Mouse (Mus musculus) midbrain, embryonic 13.5 days (tissue): Measurements from ENCODE around the gene Hist1h1d. TPM values are rescaled to one million over a fixed set of nuclear protein-coding genes. Genes with fewer than 3 reads are reported as not detected.
A peak's percentile ranks its signal among the peaks of the same experiment; 100 is the strongest.
"Not testable (repeated sequence)": the region's sequence is repeated elsewhere in the genome, so short reads cannot be mapped to it uniquely, and the experiment has no call there.

Experiments used
- ATAC-seq: fragments of 200-750 bp; cut with Nextera tagmentation; 2 replicates; pipeline ENCODE4 v1.8.0; 2017; ENCODE audit warnings: mild to moderate bottlenecking, moderate TSS enrichment, moderate library complexity
- H3K27ac ChIP-seq: fragments of 300-500 bp; sonication (generic); 2 replicates; pipeline ENCODE4 v1.5.1; 2015; ENCODE audit warnings: inconsistent platforms, mild to moderate bottlenecking, moderate library complexity
- H3K27me3 ChIP-seq: fragments of 300-500 bp; sonication (generic); 2 replicates; pipeline ENCODE4 v1.6.1; 2015; ENCODE audit warnings: mild to moderate bottlenecking, inconsistent platforms
- H3K36me3 ChIP-seq: fragments of 300-500 bp; sonication (generic); 2 replicates; pipeline ENCODE4 v1.6.1; 2015; ENCODE audit warnings: mild to moderate bottlenecking, inconsistent platforms
- H3K4me1 ChIP-seq: fragments of 300-500 bp; sonication (generic); replicated peaks from 2 replicates; pipeline ENCODE4 v1.6.1; 2015; ENCODE audit warnings: inconsistent platforms
- H3K4me2 ChIP-seq: fragments of 300-500 bp; sonication (generic); replicated peaks from 2 replicates; pipeline ENCODE4 v1.6.1; 2015; ENCODE audit warnings: moderate library complexity, mild to moderate bottlenecking, inconsistent platforms
- H3K4me3 ChIP-seq: fragments of 300-500 bp; sonication (generic); replicated peaks from 2 replicates; pipeline ENCODE4 v1.5.1; 2015; ENCODE audit warnings: mild to moderate bottlenecking, inconsistent platforms
- H3K9ac ChIP-seq: fragments of 300-500 bp; sonication (generic); replicated peaks from 2 replicates; pipeline ENCODE4 v1.6.1; 2015; ENCODE audit warnings: mild to moderate bottlenecking, inconsistent platforms
- H3K9me3 ChIP-seq: fragments of 300-500 bp; sonication (generic); 2 replicates; pipeline ENCODE4 v1.6.1; 2016; ENCODE audit warnings: mild to moderate bottlenecking, inconsistent platforms
- WGBS: fragments of 180-500 bp; shearing (Covaris S2); methylation state at CpG from one replicate; pipeline ENCODE4 v1.1.7; 2015; 5-methylcytosine and 5-hydroxymethylcytosine counted together
- polyA plus RNA-seq: library from polyadenylated mRNA; unstranded; fragments of >200 nt; fragmentation: Nextera tagmentation; extraction: Ambion mirVana; gene quantifications from 2 replicates; pipeline ENCODE4 v1.2.1, GENCODE M21; 2015

Gene Hist1h1d
- polyA plus RNA-seq, 1 experiment from 2014 or later = 0.23 TPM

DNA sequence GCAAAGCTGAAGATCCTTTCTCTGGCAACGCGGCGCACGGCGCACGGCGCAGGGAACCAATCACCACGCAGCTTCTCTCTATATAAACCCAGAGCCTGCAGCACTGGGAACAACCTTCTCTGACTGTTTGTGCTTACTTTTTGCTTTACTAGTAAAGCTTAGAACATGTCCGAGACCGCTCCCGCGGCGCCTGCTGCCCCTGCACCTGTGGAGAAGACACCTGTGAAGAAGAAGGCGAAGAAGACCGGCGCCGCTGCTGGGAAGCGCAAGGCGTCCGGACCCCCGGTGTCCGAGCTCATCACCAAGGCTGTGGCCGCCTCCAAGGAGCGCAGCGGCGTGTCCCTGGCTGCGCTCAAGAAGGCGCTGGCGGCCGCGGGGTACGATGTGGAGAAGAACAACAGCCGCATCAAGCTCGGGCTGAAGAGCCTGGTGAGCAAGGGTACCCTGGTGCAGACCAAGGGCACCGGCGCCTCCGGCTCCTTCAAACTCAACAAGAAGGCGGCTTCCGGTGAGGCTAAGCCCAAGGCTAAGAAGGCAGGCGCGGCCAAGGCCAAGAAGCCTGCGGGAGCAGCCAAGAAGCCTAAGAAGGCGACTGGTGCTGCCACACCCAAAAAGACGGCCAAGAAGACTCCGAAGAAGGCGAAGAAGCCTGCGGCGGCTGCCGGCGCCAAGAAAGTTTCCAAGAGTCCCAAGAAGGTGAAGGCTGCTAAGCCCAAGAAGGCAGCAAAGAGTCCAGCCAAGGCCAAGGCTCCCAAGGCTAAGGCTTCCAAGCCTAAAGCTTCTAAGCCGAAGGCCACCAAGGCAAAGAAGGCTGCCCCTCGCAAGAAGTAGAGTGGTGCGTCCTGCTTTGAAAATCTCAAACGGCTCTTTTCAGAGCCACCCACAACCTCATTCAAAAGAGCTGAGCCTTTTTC lies 2.1 kb downstream of the Hist1h1d start:
- Histone ChIP-seq H3K4me2 (peak overlapping the region; percentile 100), H3K4me3 (peak overlapping the region; percentile 55), H3K27ac (peak overlapping the region; percentile 91), H3K4me1 (peaks cover 36% of the 10 kb centered on the region), H3K36me3 (no peaks in the 10 kb centered on the region), H3K9me3 (no peaks in the 10 kb centered on the region), H3K27me3 (no peaks in the 10 kb centered on the region), H3K9ac (peak overlapping the region; percentile 78)
- peak; percentile 77 for ATAC-seq
- WGBS = under 1% methylated on average over 53 of the region's 54 CpGs

DNA sequence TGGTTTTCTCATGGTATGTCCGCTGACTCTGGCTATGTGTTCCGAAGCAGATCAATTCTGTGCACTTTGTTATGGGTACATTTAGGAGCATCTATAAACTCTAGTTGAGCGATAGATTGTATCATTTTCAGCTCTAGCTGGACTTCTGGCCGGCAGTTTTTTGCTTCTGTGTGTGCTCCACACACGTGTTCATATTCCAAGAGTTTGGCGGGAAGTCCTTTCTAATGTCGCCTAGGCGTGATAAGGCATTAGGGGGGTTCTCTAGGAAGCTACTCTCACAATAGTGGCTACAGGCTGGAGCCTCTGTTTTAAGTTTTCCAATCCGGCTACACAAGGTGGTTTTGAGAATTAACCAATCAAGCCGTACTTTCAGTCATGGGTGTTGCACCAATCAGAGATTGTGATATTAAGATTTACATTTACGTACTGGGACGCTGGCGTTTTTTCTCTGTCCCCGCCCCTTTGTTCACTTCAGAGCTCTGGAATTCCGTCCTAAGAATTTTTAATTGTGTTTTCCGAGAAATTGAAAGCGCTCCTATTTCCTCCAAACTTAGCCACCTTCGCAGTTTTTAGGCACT lies 2.9 kb downstream of the Hist1h1d start:
- Histone ChIP-seq H3K4me3 (peak overlapping the region; percentile 55), H3K9me3 (no peaks in the 10 kb centered on the region), H3K27ac (peak overlapping the region; percentile 91), H3K4me1 (peaks cover 35% of the 10 kb centered on the region), H3K4me2 (peak overlapping the region; percentile 100), H3K9ac (peak overlapping the region; percentile 78), H3K36me3 (no peaks in the 10 kb centered on the region), H3K27me3 (no peaks in the 10 kb centered on the region)
- under 1% methylated on average over 18 of the region's 18 CpGs for WGBS
- ATAC-seq = peak; percentile 84

- Histone ChIP-seq H3K9ac (no peak overlapping the region), H3K4me3 (no peak overlapping the region), H3K4me2 (0 out of 2 replicates have a peak overlapping the region, but pooled peaks have one; percentile 20), H3K27me3 (no peaks in the 10 kb centered on the region), H3K9me3 (no peaks in the 10 kb centered on the region), H3K27ac (no peak overlapping the region; the same call in 1 of the 2 replicates), H3K36me3 (no peaks in the 10 kb centered on the region), H3K4me1 (peaks cover 29% of the 10 kb centered on the region)
- ATAC-seq = no peak
- WGBS = 77% methylated on average over 3 of the region's 3 CpGs
Measured at GRCm38 (mm10) chr13:23556906-23557305, 3.8 kb downstream of the Hist1h1d start.

- not testable (repeated sequence) for H3K27me3 ChIP-seq, H3K9me3 ChIP-seq, H3K4me3 ChIP-seq, H3K9ac ChIP-seq, H3K27ac ChIP-seq, ATAC-seq, H3K36me3 ChIP-seq
- H3K4me2 ChIP-seq = peak overlapping the region; percentile 22
- WGBS = 15% methylated on average over 2 of the region's 2 CpGs
- H3K4me1 ChIP-seq = peaks cover 14% of the 10 kb centered on the region
Measured at GRCm38 (mm10) chr13:23560699-23561098, 7.6 kb downstream of the Hist1h1d start.

DNA sequence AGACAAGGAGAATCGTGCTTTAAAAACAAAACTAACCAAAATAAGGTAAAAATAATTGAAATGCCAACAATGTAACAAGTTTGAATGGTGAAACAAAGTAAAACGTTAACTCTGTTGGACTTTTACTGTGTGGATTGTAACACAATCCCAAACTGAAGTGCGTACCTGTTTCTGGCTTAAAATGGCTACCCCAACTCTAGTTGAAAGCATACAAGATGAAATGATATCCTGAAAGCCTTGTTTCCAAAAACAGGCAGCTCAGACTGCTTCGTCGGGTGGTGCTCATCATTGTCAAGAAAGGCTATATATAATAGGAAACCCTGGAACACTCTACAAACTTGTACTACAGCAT lies 8.4 kb downstream of the Hist1h1d start:
- H3K4me3 ChIP-seq = peak overlapping the region; percentile 47
- not testable (repeated sequence) for ATAC-seq, H3K36me3 ChIP-seq, H3K9me3 ChIP-seq, H3K27me3 ChIP-seq
- peak overlapping the region; percentile 98 for H3K27ac ChIP-seq
- H3K9ac ChIP-seq = peak overlapping the region; percentile 74; the same call in 1 of the 2 replicates
- H3K4me1 ChIP-seq = peaks cover 11% of the 10 kb centered on the region
- WGBS = 0% methylated on average over 2 of the region's 5 CpGs
- peak overlapping the region; percentile 67 for H3K4me2 ChIP-seq

GRCm38 (mm10) chr13:23561883-23562659 lies 9.0 kb downstream of the Hist1h1d start, which contains the start of gene Hist1h3e:
Gene Hist1h3e (minus strand): TSS chr13:23562369.
- Histone ChIP-seq H3K9ac (peak within 1 kb of the TSS; percentile 74), H3K4me2 (peak within 1 kb of the TSS; percentile 67), H3K4me3 (peak within 1 kb of the TSS; percentile 47), H3K27ac (peak within 1 kb of the TSS; percentile 98)
- ATAC-seq = peak; percentile 98
- not testable (repeated sequence) for H3K36me3 ChIP-seq, H3K27me3 ChIP-seq, H3K9me3 ChIP-seq, H3K4me1 ChIP-seq
- under 1% methylated on average over 59 of the region's 67 CpGs for WGBS

GRCm38 (mm10) chr13:23562699-23563462 lies 9.8 kb downstream of the Hist1h1d start:
- H3K4me2 ChIP-seq = peak overlapping the region; percentile 67
- H3K4me1 ChIP-seq = peaks cover 7% of the 10 kb centered on the region
- peak overlapping the region; percentile 47 for H3K4me3 ChIP-seq
- peak overlapping the region; percentile 65 for H3K9ac ChIP-seq
- H3K27ac ChIP-seq = peak overlapping the region; percentile 98
- WGBS = 3% methylated on average over 18 of the region's 18 CpGs
- no peaks in the 10 kb centered on the region for H3K9me3 ChIP-seq
- ATAC-seq = peak; percentile 59
- H3K36me3 ChIP-seq = no peaks in the 10 kb centered on the region
- H3K27me3 ChIP-seq = no peaks in the 10 kb centered on the region

- no peaks in the 10 kb centered on the region for H3K36me3 ChIP-seq
- peak overlapping the region; percentile 98; the same call in 1 of the 2 replicates for H3K27ac ChIP-seq
- no peaks in the 10 kb centered on the region for H3K27me3 ChIP-seq
- H3K4me3 ChIP-seq = no peak overlapping the region
- H3K4me1 ChIP-seq = peaks cover 8% of the 10 kb centered on the region
- ATAC-seq = no peak
- H3K4me2 ChIP-seq = no peak overlapping the region
- H3K9me3 ChIP-seq = no peaks in the 10 kb centered on the region
- no peak overlapping the region for H3K9ac ChIP-seq
- 89% methylated on average over 2 of the region's 2 CpGs for WGBS
Measured at GRCm38 (mm10) chr13:23564482-23564881, 11.4 kb downstream of the Hist1h1d start.

- Histone ChIP-seq H3K4me1 (peaks cover 30% of the 10 kb centered on the region), H3K9ac (peak overlapping the region; percentile 61), H3K27ac (peak overlapping the region; percentile 96), H3K4me3 (peak overlapping the region; percentile 51), H3K4me2 (peak overlapping the region; percentile 75)
- not testable (repeated sequence) for H3K9me3 ChIP-seq, H3K27me3 ChIP-seq, H3K36me3 ChIP-seq, ATAC-seq
- WGBS = under 1% methylated on average over 26 of the region's 41 CpGs
Measured at GRCm38 (mm10) chr13:23570261-23571021, 17.4 kb downstream of the Hist1h1d start.

- H3K27ac ChIP-seq = peak within 1 kb of the TSS; percentile 96
- WGBS = under 1% methylated on average over 18 of the region's 18 CpGs
- H3K27me3 ChIP-seq = no peaks in the 10 kb centered on the region
- no peaks in the 10 kb centered on the region for H3K36me3 ChIP-seq
- no peaks in the 10 kb centered on the region for H3K9me3 ChIP-seq
- peak within 1 kb of the TSS; percentile 75 for H3K4me2 ChIP-seq
- H3K9ac ChIP-seq = peak within 1 kb of the TSS; percentile 76
- peaks cover 31% of the 10 kb centered on the region for H3K4me1 ChIP-seq
- peak within 1 kb of the TSS; percentile 51 for H3K4me3 ChIP-seq
- peak; percentile 93 for ATAC-seq
Measured at GRCm38 (mm10) chr13:23571022-23571503, 18.0 kb downstream of the Hist1h1d start, which contains the start of the genes Hist1h2ae and Hist1h2bg. Gene Hist1h2ae (minus strand): TSS chr13:23571220. Gene Hist1h2bg (plus strand): TSS chr13:23571396.
